Mouse (Mus musculus): Measurements from ENCODE around the gene Myo5a.

The Myo5a gene

DNA sequence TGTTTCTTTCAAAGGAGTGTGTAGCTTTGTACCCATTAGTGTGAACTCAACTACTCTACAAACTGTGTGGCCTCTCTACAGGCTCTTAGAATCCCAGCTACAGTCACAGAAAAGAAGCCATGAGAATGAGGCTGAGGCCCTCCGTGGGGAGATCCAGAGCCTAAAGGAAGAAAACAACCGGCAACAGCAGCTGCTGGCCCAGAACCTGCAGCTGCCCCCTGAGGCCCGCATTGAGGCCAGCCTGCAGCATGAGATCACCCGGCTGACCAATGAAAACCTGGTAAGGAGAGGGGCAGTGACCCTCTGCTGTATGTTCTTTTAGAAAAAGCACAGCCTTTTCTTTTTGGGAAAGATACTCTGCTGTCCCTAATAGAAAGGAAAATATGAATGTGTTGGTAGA, 123.0 kb downstream of the Myo5a start:
- DNase-seq (ENCODE audit: low read depth in 2 of 2, low spot score in 2 of 2): no peak

DNA sequence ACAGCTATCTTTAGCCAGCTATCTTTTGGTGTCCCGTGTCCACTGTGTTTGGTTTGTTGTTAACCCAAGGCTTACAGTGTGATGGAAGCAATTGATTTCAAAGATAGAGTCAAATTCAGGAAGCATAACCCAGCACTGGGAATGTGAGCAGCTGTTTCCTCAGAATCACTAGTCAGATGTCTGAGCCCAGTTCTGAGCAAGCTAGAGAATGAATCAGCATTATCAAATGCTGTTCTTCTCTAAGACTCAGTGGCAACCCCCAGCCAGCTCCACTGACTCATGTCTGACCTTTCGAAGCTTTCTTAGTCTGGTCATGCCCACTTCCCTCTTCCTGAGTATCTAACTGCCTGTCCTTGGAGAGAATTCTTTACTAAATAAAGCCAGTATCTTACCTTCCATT, 125.5 kb downstream of the Myo5a start:
- no peak for DNase-seq (ENCODE audit: low read depth in 2 of 2, low spot score in 2 of 2)

DNA sequence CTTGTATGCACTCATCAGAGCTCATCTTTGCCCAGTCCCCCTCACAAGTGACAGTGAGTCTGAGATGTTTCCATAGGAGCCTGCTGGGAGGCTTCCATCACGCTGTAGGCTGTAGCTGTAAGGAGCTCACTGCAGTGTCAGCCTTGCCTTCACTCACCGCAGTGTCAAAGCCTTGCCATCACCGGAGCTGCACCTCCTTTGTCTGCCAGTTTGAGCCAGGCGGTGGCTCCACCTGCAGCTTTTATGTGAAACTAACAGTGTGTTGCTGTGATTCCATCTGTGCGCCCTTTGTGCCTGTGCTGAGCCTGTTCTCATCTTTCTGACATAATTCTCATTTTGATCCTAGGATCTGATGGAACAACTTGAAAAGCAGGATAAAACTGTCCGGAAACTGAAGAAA, 126.5 kb downstream of the Myo5a start:
- no peak for DNase-seq (ENCODE audit: low read depth in 2 of 2, low spot score in 2 of 2)

GRCm38 (mm10) chr9:75201506-75201905, 130.7 kb downstream of the Myo5a start:
- DNase-seq (ENCODE audit: low read depth in 2 of 2, low spot score in 2 of 2): no peak

DNA sequence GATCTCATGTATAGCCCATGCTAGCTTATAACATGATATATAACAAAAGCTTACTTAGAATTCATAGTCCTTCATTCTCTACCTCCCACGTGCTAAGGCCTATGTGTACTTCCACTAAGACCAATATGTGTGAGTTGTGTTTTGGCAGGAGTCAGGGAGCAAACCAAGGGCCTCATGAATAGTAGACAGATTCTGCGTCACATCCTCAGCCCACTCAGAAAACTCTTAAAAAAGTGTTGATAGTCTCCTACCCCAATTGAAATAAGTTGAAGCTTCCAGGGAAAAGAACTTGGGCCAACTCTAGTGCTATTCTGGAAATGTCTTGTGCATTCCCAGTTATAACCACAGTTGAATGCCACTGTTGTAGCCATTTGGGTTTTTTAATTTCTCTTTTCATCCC, 131.2 kb downstream of the Myo5a start:
- DNase-seq (ENCODE audit: low read depth in 2 of 2, low spot score in 2 of 2): no peak

DNA sequence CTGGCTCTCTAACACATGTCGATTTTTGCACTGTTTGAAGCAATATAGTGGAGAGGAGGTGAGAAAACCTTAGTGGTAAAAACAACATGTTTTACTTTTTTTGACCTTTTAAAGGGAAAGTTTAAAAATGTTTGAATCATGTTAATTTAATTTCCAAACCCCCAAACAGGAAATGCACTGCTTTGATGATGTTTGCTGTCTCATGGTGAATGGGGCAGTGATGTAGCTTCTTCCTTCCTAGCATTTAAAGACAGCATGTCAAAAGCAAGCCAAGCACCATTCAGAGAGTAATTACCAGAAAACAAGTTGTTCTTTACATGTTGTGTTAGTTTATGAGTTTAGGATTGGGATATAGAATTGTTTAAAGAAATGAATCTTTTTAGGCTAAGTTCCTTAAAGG, 138.4 kb downstream of the Myo5a start:
- DNase-seq (ENCODE audit: low read depth in 2 of 2, low spot score in 2 of 2): no peak

DNA sequence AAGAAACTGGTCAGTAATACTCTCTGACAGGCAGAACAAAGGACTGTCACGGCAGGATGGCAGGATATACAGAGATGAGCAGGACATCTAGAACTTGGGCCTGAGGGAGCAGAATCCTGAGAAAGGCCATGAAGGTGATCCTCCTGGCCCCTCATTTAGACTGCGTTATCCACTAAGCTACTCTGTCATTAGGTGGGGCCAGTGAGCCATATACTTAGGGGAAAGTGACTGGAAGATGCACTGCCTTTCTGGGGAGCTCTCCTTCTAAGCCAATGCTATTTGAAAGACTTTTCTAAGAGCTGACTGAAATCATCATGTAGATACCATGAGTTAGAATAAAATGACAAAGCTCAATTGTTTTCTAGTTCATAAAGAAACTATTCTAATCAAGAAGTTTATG, 139.5 kb downstream of the Myo5a start:
- no peak for DNase-seq (ENCODE audit: low read depth in 2 of 2, low spot score in 2 of 2)

- no peak for DNase-seq (ENCODE audit: low read depth in 2 of 2, low spot score in 2 of 2)
Measured at GRCm38 (mm10) chr9:75214743-75215413, 144.1 kb downstream of the Myo5a start.

GRCm38 (mm10) chr9:75219942-75220341, 149.1 kb downstream of the Myo5a start:
- no peak for DNase-seq (ENCODE audit: low read depth in 2 of 2, low spot score in 2 of 2)

DNA sequence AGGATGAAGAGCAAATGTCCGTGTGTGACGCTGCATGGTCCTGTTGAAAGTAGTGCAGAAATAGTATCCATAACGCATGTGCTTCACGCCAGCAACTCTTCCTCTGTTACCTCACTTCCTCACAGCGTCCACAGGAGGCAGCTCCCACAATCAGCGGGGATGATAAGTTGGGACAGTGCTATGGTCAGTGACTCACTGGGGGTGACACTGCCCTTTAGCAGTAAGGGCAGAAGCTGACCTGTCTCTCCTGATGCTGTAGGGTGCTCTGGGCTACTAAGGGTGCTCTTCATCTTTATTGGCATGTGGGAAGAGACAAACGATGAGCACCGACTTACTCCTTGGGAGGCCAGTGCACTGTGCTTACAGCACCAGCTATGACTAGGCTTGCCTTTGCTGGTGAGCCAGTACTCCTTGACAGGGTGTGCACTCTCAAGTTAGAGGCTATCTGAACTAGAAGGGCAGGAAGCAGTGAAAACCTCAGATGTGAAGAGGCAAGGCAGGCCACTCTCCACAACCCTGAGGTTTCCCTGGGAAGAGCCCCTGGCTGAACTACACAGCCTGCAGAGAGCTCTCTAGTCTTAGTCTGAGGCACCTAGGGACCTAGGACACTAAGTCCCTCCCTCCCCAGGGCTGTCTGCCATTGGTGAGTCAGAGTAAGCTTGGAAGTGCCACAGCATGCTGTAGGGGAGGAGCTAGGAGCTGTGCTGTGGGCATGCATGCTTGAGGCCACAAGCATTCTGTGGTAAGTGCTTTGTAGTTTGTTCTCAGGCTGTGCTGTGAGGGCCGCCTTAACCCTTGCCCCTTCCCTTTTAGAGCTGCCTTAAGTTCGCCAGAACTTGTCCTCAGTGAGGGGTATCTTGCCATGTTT, 150.8 kb downstream of the Myo5a start:
- no peak for DNase-seq (ENCODE audit: low read depth in 2 of 2, low spot score in 2 of 2)

DNA sequence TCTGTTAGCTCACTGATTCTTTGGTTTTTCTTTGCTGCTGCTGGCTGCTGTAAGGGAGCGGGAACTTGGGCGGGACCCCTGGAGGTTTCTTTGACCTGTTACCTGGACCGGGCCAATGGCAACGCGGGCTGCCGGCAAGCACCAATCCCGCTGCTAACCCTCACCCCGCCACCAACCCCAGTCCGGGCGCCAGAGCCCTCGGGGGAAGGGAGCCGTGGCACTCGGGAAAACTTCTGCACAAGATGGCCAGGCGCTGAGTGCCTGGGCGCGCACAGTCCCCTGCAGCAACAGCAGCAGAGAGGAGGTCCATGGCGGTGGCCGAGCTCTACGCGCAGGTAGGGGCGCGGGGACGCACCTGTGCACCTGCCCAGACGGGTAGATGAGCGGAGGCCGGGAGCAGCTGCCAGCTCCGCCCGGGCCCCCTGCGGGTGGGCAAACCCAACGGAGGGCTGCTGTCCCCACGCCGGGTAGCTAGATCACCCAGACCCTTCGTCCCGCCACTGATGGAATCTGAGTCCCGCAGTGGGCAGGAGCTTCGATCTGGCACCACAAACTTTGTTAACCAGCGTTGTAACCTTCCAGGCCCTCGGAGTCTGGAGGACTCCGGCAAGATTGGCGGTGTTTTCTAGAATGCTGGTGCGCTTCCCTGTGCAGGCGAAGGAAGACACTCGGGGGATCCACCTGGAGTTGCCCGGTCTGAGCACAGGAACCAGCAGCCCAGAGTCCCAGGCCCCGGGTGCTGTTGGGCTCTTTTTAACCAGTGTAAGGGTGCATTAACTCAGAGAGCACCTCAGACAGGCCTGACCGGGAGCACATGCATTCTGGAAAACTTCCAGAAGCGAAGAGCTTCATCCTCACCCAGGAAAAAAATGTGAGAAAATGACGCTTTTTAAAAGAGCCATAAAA, 161.3 kb downstream of the Myo5a start, which contains the start of gene Myo5c:
Myo5c (plus strand) TSS at position 180 of the 906 bp plus-strand sequence.
- DNase-seq (ENCODE audit: low read depth in 2 of 2, low spot score in 2 of 2): no peak

DNA sequence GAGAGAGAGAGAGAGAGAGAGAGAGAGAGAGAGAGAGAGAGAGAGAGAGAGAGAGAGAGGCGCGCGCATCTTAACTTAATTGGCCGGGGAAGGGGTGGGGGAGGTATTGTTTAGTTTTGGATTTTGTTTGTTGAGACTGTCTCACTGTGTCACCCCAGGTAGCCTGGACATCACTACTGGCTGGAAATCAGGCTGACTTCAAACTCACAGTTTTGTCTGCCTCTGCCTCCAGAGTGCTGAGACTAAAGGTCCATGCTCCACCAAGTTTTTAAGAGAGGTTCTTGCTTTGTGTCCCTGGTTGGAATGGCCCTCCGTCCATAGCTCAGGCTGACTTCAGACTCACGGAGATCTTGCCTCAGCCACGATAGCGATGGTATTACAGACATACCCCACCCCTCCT, 162.0 kb downstream of the Myo5a start:
- DNase-seq (ENCODE audit: low read depth in 2 of 2, low spot score in 2 of 2): no peak

DNA sequence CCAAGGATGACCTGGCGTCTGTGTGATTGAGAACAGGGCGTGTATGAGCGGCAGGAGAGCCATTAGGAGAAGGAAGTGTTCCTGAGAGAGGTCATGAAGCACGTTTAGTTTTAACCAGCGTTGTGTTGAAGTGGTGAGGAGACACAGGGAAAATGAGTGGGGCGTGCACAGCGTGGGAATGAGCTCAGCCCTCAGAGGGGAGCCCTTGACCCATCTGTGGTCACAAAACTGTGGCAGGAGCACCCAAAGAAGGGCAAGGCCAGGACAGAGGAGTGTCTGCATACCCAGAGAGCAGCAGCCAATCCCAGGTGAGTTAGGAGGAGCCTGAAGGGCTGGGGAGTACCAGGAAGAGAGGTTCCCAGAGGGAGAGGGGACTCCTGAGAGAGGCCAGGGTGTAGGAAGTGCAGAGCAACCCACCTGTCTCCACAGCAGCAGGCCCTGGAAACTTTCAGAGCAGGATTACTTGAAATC, 163.5 kb downstream of the Myo5a start:
- DNase-seq (ENCODE audit: low read depth in 2 of 2, low spot score in 2 of 2): no peak

- DNase-seq (ENCODE audit: low read depth in 2 of 2, low spot score in 2 of 2): no peak
Measured at GRCm38 (mm10) chr9:75234983-75235627, 164.3 kb downstream of the Myo5a start.

DNA sequence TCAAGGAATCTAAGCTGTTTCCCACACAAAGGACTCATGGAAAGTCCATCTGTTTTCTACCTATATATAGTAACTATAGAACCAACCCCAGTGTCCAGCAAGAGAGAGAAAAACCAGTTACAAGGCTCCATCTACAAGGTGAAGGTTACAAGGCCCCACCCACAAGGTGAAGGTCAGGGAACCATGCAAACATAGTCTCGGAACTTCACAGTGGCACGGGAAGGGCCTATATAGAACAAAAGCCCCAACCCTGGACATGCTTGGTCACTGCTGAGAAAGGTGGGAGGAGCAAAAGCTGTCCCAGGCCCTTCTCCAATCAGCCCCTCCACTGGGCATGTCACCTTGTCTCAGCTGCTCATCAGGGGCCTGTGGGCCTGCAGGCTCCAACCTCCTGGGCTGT, 164.9 kb downstream of the Myo5a start:
- no peak for DNase-seq (ENCODE audit: low read depth in 2 of 2, low spot score in 2 of 2)

DNA sequence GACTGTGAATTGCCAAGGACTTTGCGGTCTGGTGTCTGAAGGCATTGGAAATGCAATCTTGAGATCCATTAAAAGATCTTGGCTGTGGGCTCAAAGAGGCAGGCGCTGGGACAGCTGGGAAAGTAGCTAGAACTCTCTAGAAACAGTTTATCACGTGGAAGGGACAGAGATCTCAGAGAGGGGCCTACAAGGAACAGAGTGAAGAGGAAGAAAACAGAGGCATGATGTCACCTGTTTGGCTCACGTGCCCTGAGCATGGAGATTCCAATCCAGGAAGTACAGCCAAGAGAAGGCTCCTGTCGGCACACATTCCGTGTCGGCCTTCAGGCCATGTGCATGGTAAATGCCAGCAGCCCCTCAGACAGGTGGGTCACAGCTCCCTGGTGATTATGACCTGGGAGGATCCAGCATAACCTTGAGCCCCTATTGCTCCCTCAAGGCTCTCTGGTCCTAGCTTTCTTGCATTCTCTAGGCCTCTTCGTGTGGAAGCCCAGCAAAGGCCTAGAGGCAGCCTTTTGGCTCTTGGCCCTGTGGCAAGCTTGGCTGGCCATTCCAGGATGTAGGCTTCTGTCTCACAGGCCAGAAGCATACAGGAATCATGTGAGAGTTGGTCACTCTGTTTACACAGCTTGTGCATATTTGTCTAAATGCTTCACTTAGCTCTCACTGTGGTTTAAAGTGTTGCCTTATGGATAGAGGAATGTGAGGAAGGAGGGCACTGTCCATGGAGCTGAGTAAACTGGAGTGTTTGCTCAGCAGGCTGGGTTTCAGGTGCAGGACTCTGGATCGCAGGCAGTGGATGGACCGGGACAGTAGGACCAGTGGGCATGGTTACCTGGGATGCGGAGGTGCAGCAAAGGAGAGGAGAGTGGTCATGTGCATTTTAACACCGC, 165.8 kb downstream of the Myo5a start:
- DNase-seq (ENCODE audit: low read depth in 2 of 2, low spot score in 2 of 2): no peak

DNA sequence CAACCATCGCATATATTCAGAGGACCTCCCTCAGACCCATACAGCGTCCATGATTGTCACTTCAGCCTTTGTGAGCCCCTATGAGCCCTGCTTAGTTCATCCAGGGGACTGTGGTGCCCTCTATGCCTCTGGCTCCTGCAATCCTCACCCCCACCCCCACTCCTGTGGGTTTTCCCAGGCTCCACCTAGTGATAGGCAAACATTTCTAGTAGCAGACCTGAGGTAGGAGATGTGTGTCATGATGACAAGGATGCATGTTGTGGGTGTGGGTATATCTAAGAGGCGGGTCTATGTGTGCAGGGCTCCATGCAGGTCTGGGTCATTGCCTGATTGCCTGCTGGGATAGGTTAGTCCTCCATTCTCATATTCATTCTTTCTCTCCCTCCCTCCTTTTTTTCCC, 167.4 kb downstream of the Myo5a start:
- DNase-seq (ENCODE audit: low read depth in 2 of 2, low spot score in 2 of 2): no peak

GRCm38 (mm10) chr9:75243052-75243451, 172.2 kb downstream of the Myo5a start:
- DNase-seq (ENCODE audit: low read depth in 2 of 2, low spot score in 2 of 2): no peak

GRCm38 (mm10) chr9:75243730-75244406, 173.1 kb downstream of the Myo5a start:
- DNase-seq (ENCODE audit: low read depth in 2 of 2, low spot score in 2 of 2): no peak

Data from CD8-positive naive resting alpha-beta T cell, adult 2 months (primary cell).